Mouse (Mus musculus) spleen, adult 2 months (tissue): ENCODE measurements around the gene Pla1a.

ENCODE experiments used
- CTCF ChIP-seq: fragments of 200-500 bp; IDR thresholded peaks from 2 replicates; pipeline ENCODE4 v1.5.1; 2011; ENCODE audit warnings: mild to moderate bottlenecking, inconsistent platforms; ENCODE audit not compliant: insufficient read depth, insufficient read length, insufficient replicate concordance; ENCODE audit errors: extremely low read depth
- POLR2A ChIP-seq: fragments of 200-500 bp; IDR thresholded peaks from 2 replicates; pipeline ENCODE4 v1.6.1; 2011; ENCODE audit warnings: low read depth, low read length, inconsistent platforms

GRCm38 (mm10) chr16:38399531-38400231 is 33.3 kb downstream of the Pla1a start:
- TF ChIP-seq POLR2A (no peak), CTCF (no peak)
